ENCODE assay signal across 9 mouse cellular contexts in genomic region chr12:86023081-86023871, GRCm38 (mm10). TPM values are rescaled to one million over a fixed set of nuclear protein-coding genes. Genes with fewer than 3 reads are reported as not detected.
DNase-seq lines count a peak whose midpoint lies in the region; ATAC-seq and TF ChIP-seq lines count a peak whose summit lies in the region.
"Had no signal": no experiment of that assay in that cellular context is flagged by ENCODE, and none has a peak within 500 bp of the region (broad histone marks: within the 10 kb centered on the region; RNA-seq: fewer than 3 reads in every experiment).

No protein-coding gene starts in this region.

- no peaks in the 10 kb centered on the region for H3K27me3 ChIP-seq in hindbrain, postnatal 0 days (ENCODE audit: insufficient read depth, low read length)
- H3K27me3 ChIP-seq in hindbrain, embryonic 16.5 days (replicated peaks; ENCODE audit: control insufficient read depth, insufficient read depth, low read length): no peaks in the 10 kb centered on the region

- H3K4me1 ChIP-seq in hindbrain, postnatal 0 days (ENCODE audit: insufficient read depth, low read length): no peaks in the 10 kb centered on the region
- H3K4me1 ChIP-seq in hindbrain, embryonic 16.5 days (ENCODE audit: control insufficient read depth, insufficient read depth, low read depth, low read length): no peaks in the 10 kb centered on the region; the same call in 1 of the 2 replicates

- H3K9me3 ChIP-seq in hindbrain, postnatal 0 days (ENCODE audit: low read length): no peaks in the 10 kb centered on the region
- no peaks in the 10 kb centered on the region for H3K9me3 ChIP-seq in hindbrain, embryonic 16.5 days (ENCODE audit: control insufficient read depth, low read length)

- no peak for ATAC-seq in hindbrain, postnatal 0 days
- ATAC-seq in hindbrain, embryonic 16.5 days: no peak
- ATAC-seq: forebrain, embryonic 16.5 days had no signal

- no peak overlapping the region for H3K4me2 ChIP-seq in hindbrain, postnatal 0 days (ENCODE audit: low read depth, low read length)
- H3K4me2 ChIP-seq in hindbrain, embryonic 16.5 days (ENCODE audit: low read length): no peak overlapping the region
- H3K4me2 ChIP-seq: liver, embryonic 11.5 days had no signal

- no peak overlapping the region for H3K27ac ChIP-seq in hindbrain, postnatal 0 days
- no peak overlapping the region for H3K27ac ChIP-seq in hindbrain, embryonic 16.5 days (ENCODE audit: low read depth, low read length)

- peak; percentile 17 for DNase-seq in hindbrain, postnatal 0 days (ENCODE audit: low spot score)
- peak; percentile 21 for DNase-seq in ZHBTc4 (ENCODE audit: low read depth, low spot score)
- peak; percentile 36 for DNase-seq in gastrocnemius, postnatal 25 days
- peak; percentile 63 for DNase-seq in lung, postnatal 10 days
- DNase-seq in adrenal gland, adult 2 months: no peak
- no peak for DNase-seq in natural killer cell, adult 2 months (ENCODE audit: low spot score in 2 of 2)

- H3K4me3 ChIP-seq in hindbrain, postnatal 0 days (ENCODE audit: low read length): no peak overlapping the region
- H3K4me3 ChIP-seq in hindbrain, embryonic 16.5 days (ENCODE audit: low read length): no peak overlapping the region

- H3K9ac ChIP-seq in hindbrain, postnatal 0 days (replicated peaks; ENCODE audit: low read length): no peak overlapping the region
- H3K9ac ChIP-seq in hindbrain, embryonic 16.5 days (ENCODE audit: low read depth, low read length): no peak overlapping the region

- WGBS in hindbrain, postnatal 0 days: 84% methylated on average over 4 of the region's 4 CpGs
- WGBS in hindbrain, embryonic 16.5 days: 88% methylated on average over 4 of the region's 4 CpGs

- no peaks in the 10 kb centered on the region for H3K36me3 ChIP-seq in hindbrain, postnatal 0 days (ENCODE audit: insufficient read depth, low read length)
- H3K36me3 ChIP-seq in hindbrain, embryonic 16.5 days (ENCODE audit: control insufficient read depth, insufficient read depth, low read length): no peaks in the 10 kb centered on the region

- TF ChIP-seq CTCF in hindbrain, postnatal 0 days (IDR thresholded peaks at IDR 0.05; ENCODE audit: low read depth): no peak

RNA-seq across cellular contexts. Expression of gene Tgfb3, which starts 55.6 kb away (rescaled TPM):
- total RNA-seq in hindbrain, postnatal 0 days (2014; rRNA removed): 4.0 and 5.9 TPM in 2 replicates
- polyA plus RNA-seq in hindbrain, postnatal 0 days (2015; fragmentation: Nextera tagmentation; extraction: Ambion mirVana): 4.4 and 4.5 TPM in 2 replicates
- 5.1 and 7.6 TPM in 2 replicates for polyA plus RNA-seq in hindbrain, embryonic 16.5 days (2015; fragmentation: Nextera tagmentation; extraction: Ambion mirVana)
- total RNA-seq in gastrocnemius, postnatal 25 days (2021): 10 to 100 TPM; 31.4 to 32.5 TPM
- 10 to 100 TPM in 1 of 2 experiments, 1 to 10 TPM in 1; 9.7 to 16.3 TPM for total RNA-seq in adrenal gland, adult 2 months (2021)
- polyA plus RNA-seq in adrenal gland, adult 2 months (2012; rRNA removed): 8.7 TPM in 2 replicates

RNA-seq across cellular contexts. Expression of gene Ift43, which starts 59.1 kb away (rescaled TPM):
- total RNA-seq in hindbrain, postnatal 0 days (2014; rRNA removed): 14.4 and 22.4 TPM in 2 replicates
- 39.1 and 41.5 TPM in 2 replicates for polyA plus RNA-seq in hindbrain, postnatal 0 days (2015; fragmentation: Nextera tagmentation; extraction: Ambion mirVana)
- polyA plus RNA-seq in hindbrain, embryonic 16.5 days (2015; fragmentation: Nextera tagmentation; extraction: Ambion mirVana): 43.0 and 43.3 TPM in 2 replicates
- total RNA-seq in gastrocnemius, postnatal 25 days (2021): 1 to 10 TPM; 7.8 to 9.5 TPM
- 10 to 100 TPM; 18.3 to 30.3 TPM for total RNA-seq in adrenal gland, adult 2 months (2021)
- polyA plus RNA-seq in adrenal gland, adult 2 months (2012; rRNA removed): 10.6 and 10.9 TPM in 2 replicates

Comparison
In these comparisons a context has a peak if more than half of its experiments do, and no peak if none do; other contexts are left out.
1. DNase-seq: peak in hindbrain, postnatal 0 days (single experiment), ZHBTc4 (single experiment), gastrocnemius, postnatal 25 days (single experiment) and lung, postnatal 10 days (single experiment); none in adrenal gland, adult 2 months (single experiment) and natural killer cell, adult 2 months (0 of 2).